Mouse (Mus musculus) urinary bladder, postnatal 4 days (tissue): ENCODE measurements at regions not wholly inside any gene's neighbourhood (a gene's known extent, or its start where the extent isn't known, plus 50 kb on each side); places are given as distances from the start of the nearest gene placed in this dataset.

Source experiments
- DNase-seq, 2 experiments: peaks; one replicate each; pipeline ENCODE4 v3.0.0; 2021 to 2022; ENCODE audit warnings: low spot score in 2 of 2

- DNase-seq = no peak
These were observed 80.8 kb upstream of the Dnajc24 start for GRCm38 (mm10) chr2:106083801-106084800.

- DNase-seq = no peak
These were observed 79.7 kb upstream of the Dnajc24 start for GRCm38 (mm10) chr2:106083001-106083400.

- DNase-seq = peak; percentile 28 to 72
These were observed 78.6 kb upstream of the Dnajc24 start for GRCm38 (mm10) chr2:106081951-106082350.

- no peak for DNase-seq
These were observed 77.3 kb upstream of the Dnajc24 start for GRCm38 (mm10) chr2:106080626-106081025.

GRCm38 (mm10) chr2:106078591-106078990, 75.2 kb upstream of the Dnajc24 start:
- no peak for DNase-seq

- no peak for DNase-seq
These were observed 71.1 kb upstream of the Dnajc24 start for GRCm38 (mm10) chr2:106074441-106074840.

GRCm38 (mm10) chr2:106064316-106064715, 61.0 kb upstream of the Dnajc24 start:
- no peak for DNase-seq
